ENCODE assay signal across 8 mouse cellular contexts in the genomic region with DNA sequence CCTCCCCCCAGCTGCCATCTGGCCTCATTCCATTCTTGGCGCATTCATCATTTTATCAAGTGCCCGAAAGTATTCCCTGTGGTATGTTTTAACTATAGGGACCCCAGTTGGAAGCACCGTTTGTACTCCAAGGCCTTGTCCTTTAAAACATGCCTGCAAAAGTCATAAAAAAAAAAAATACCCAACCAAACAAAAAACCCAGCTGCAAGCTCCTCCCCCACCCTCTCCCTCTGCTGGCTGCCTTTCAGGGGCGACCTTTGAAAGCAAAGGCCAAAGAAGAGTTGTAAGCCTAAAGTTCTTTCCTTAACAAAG. TPM values are rescaled to one million over a fixed set of nuclear protein-coding genes. Genes with fewer than 3 reads are reported as not detected.
DNase-seq lines count a peak whose midpoint lies in the region; ATAC-seq lines count a peak whose summit lies in the region.

No protein-coding gene starts in this region.

- peak overlapping the region; percentile 47; the same call in 1 of the 2 replicates for H3K9ac ChIP-seq in embryonic facial prominence, embryonic 15.5 days
- H3K9ac ChIP-seq in intestine, embryonic 15.5 days, result 0 out of 2 replicates have a peak overlapping the region, but pooled peaks have one; percentile 8
- no peak overlapping the region for H3K9ac ChIP-seq in liver, embryonic 15.5 days

- no peaks in the 10 kb centered on the region for H3K9me3 ChIP-seq in embryonic facial prominence, embryonic 15.5 days (replicated peaks)
- no peaks in the 10 kb centered on the region for H3K9me3 ChIP-seq in intestine, embryonic 15.5 days
- H3K9me3 ChIP-seq in liver, embryonic 15.5 days (replicated peaks), result no peaks in the 10 kb centered on the region

- peaks cover 22% of the 10 kb centered on the region for H3K36me3 ChIP-seq in embryonic facial prominence, embryonic 15.5 days
- H3K36me3 ChIP-seq in intestine, embryonic 15.5 days, result peaks cover 12% of the 10 kb centered on the region; the same call in 1 of the 2 replicates
- peaks cover 8% of the 10 kb centered on the region; the same call in 1 of the 2 replicates for H3K36me3 ChIP-seq in liver, embryonic 15.5 days (replicated peaks)

- peaks cover 58% of the 10 kb centered on the region for H3K4me1 ChIP-seq in embryonic facial prominence, embryonic 15.5 days
- peaks cover 31% of the 10 kb centered on the region for H3K4me1 ChIP-seq in intestine, embryonic 15.5 days (replicated peaks)
- peaks cover 25% of the 10 kb centered on the region for H3K4me1 ChIP-seq in liver, embryonic 15.5 days (replicated peaks)

- H3K4me3 ChIP-seq in embryonic facial prominence, embryonic 15.5 days (replicated peaks), result peak overlapping the region; percentile 99
- H3K4me3 ChIP-seq in intestine, embryonic 15.5 days (replicated peaks), result peak overlapping the region; percentile 92
- H3K4me3 ChIP-seq in liver, embryonic 15.5 days (replicated peaks), result peak overlapping the region; percentile 66

- WGBS in embryonic facial prominence, embryonic 15.5 days, result 3% methylated on average over 4 of the region's 4 CpGs
- WGBS in intestine, embryonic 15.5 days, result 2% methylated on average over 4 of the region's 4 CpGs
- WGBS in liver, embryonic 15.5 days (ENCODE audit: insufficient replicate concordance), result 27% methylated on average over 4 of the region's 4 CpGs

- no peak for ATAC-seq in cerebellum, adult (ENCODE audit: insufficient number of reproducible peaks, low FRiP score, low TSS enrichment)
- no peak for ATAC-seq in embryonic facial prominence, embryonic 15.5 days (ENCODE audit: insufficient number of reproducible peaks, low FRiP score, low TSS enrichment, low read depth)
- no peak for ATAC-seq in intestine, embryonic 15.5 days
- ATAC-seq in liver, embryonic 15.5 days (ENCODE audit: insufficient read depth), result no peak

- no peaks in the 10 kb centered on the region for H3K27me3 ChIP-seq in embryonic facial prominence, embryonic 15.5 days
- no peaks in the 10 kb centered on the region for H3K27me3 ChIP-seq in intestine, embryonic 15.5 days (replicated peaks)
- peaks cover 54% of the 10 kb centered on the region for H3K27me3 ChIP-seq in liver, embryonic 15.5 days

- H3K4me2 ChIP-seq in embryonic facial prominence, embryonic 15.5 days (replicated peaks), result peak overlapping the region; percentile 98
- peak overlapping the region; percentile 98 for H3K4me2 ChIP-seq in intestine, embryonic 15.5 days (replicated peaks)
- H3K4me2 ChIP-seq in liver, embryonic 15.5 days, result peak overlapping the region; percentile 88

- DNase-seq in cerebellum, adult 9-10 months, result peak; percentile 31
- peak; percentile 40 for DNase-seq in retina, postnatal 1 day
- DNase-seq in right cerebral cortex, adult 2 months (ENCODE audit: low spot score in 2 of 2), result no peak
- DNase-seq in layer of hippocampus, postnatal 36 days, result no peak

- H3K27ac ChIP-seq in embryonic facial prominence, embryonic 15.5 days (replicated peaks), result peak overlapping the region; percentile 85
- H3K27ac ChIP-seq in intestine, embryonic 15.5 days, result peak overlapping the region; percentile 81
- H3K27ac ChIP-seq in liver, embryonic 15.5 days (replicated peaks), result no peak overlapping the region

RNA-seq across cellular contexts. Expression of gene Rasl11b, which starts 1.2 kb away (rescaled TPM):
- polyA plus RNA-seq in embryonic facial prominence, embryonic 15.5 days (2015; fragmentation: Nextera tagmentation; extraction: Ambion mirVana), result 123 and 138 TPM in 2 replicates
- polyA plus RNA-seq in intestine, embryonic 15.5 days (2015; fragmentation: Nextera tagmentation; extraction: Ambion mirVana), result 34.9 and 38.3 TPM in 2 replicates
- 4.3 and 5.2 TPM in 2 replicates for polyA plus RNA-seq in liver, embryonic 15.5 days (2015; fragmentation: Nextera tagmentation; extraction: Ambion mirVana)
- 10 to 100 TPM; 72.7 to 74.2 TPM for total RNA-seq in layer of hippocampus, postnatal 36 days (2021)

Comparison
In these comparisons a context has a peak if more than half of its experiments do, and no peak if none do; other contexts are left out.
1. DNase-seq: peak in cerebellum, adult 9-10 months (single experiment) and retina, postnatal 1 day (single experiment); none in right cerebral cortex, adult 2 months (0 of 2) and layer of hippocampus, postnatal 36 days (0 of 2).
2. Peak in every context shown above with its lines, with median percentiles within 50 percentile points of each other: H3K4me2 ChIP-seq and H3K4me3 ChIP-seq.